Mouse (Mus musculus): ENCODE results near the gene Spem1. TPM values are rescaled to one million over a fixed set of nuclear protein-coding genes. Genes with fewer than 3 reads are reported as not detected.

The Spem1 gene
- polyA plus RNA-seq, 1 experiment from 2014 or later = not detected

DNA sequence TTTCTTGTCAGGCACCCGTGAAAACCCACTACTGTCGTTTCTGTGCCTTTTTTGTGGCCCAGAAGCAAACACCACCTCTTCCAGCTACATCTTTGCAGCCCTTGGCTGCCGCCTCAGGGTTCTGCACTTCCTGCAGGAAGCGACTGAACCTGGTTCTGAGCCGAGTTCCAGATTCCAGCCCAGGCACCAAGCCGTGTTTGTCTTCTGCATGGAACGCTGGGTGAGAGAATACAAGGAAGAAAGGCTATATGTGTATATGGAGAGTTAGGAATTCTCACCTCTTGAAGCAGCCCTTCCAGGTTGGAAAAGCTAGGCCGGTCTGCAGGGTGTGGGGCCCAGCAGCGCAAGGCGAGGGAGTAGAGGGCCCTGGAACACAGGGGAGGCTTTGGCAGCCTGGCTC is 32.7 kb upstream of the Spem1 start:
- H3K9me3 ChIP-seq (replicated peaks; ENCODE audit: control insufficient read depth, low read length) = no peaks in the 10 kb centered on the region
- H3K4me3 ChIP-seq (ENCODE audit: low read depth, low read length) = peak overlapping the region; percentile 6; the same call in 1 of the 2 replicates
- H3K27me3 ChIP-seq (ENCODE audit: control insufficient read depth, insufficient read depth, low read depth, low read length) = peaks cover 10% of the 10 kb centered on the region
- no peak for ATAC-seq (ENCODE audit: low read depth)
- peaks cover 60% of the 10 kb centered on the region for H3K4me1 ChIP-seq (ENCODE audit: control insufficient read depth, low read depth, low read length)
- peaks cover 20% of the 10 kb centered on the region for H3K36me3 ChIP-seq (ENCODE audit: control insufficient read depth, insufficient read depth)
- H3K27ac ChIP-seq (ENCODE audit: low read length) = peak overlapping the region; percentile 93
- H3K9ac ChIP-seq (ENCODE audit: low read depth, low read length) = peak overlapping the region; percentile 46
- WGBS (ENCODE audit: insufficient replicate concordance) = 57% methylated on average over 10 of the region's 10 CpGs
- peak overlapping the region; percentile 41 for H3K4me2 ChIP-seq (ENCODE audit: low read depth, low read length)

DNA sequence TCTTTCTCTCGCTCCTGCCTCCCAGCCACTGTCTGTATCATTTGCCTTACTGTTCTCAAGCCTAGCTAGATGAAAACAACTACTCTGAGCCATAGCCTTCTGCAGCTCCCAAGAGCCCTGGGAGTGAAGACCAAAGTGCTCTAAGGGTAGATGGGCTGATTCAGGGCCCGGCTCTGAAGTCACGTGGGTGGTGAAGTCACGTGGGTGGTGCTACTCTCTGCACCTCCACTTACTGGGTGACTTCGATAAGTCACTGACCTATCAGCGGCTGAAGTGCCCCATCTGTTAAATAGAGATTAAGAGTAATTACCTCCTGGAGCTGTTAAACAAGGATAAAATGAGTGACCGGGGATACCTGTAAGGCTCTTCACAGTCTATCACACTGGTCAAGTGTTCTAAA is 32.0 kb upstream of the Spem1 start:
- peaks cover 62% of the 10 kb centered on the region for H3K4me1 ChIP-seq (ENCODE audit: control insufficient read depth, low read depth, low read length)
- H3K4me2 ChIP-seq (ENCODE audit: low read depth, low read length) = peak overlapping the region; percentile 77
- peak; percentile 93 for ATAC-seq (ENCODE audit: low read depth)
- peaks cover 22% of the 10 kb centered on the region for H3K36me3 ChIP-seq (ENCODE audit: control insufficient read depth, insufficient read depth)
- H3K27me3 ChIP-seq (ENCODE audit: control insufficient read depth, insufficient read depth, low read depth, low read length) = peaks cover 9% of the 10 kb centered on the region
- H3K9ac ChIP-seq (ENCODE audit: low read depth, low read length) = peak overlapping the region; percentile 64
- WGBS (ENCODE audit: insufficient replicate concordance) = 21% methylated on average over 7 of the region's 7 CpGs
- no peaks in the 10 kb centered on the region for H3K9me3 ChIP-seq (replicated peaks; ENCODE audit: control insufficient read depth, low read length)
- peak overlapping the region; percentile 47 for H3K4me3 ChIP-seq (ENCODE audit: low read depth, low read length)
- H3K27ac ChIP-seq (ENCODE audit: low read length) = peak overlapping the region; percentile 93

DNA sequence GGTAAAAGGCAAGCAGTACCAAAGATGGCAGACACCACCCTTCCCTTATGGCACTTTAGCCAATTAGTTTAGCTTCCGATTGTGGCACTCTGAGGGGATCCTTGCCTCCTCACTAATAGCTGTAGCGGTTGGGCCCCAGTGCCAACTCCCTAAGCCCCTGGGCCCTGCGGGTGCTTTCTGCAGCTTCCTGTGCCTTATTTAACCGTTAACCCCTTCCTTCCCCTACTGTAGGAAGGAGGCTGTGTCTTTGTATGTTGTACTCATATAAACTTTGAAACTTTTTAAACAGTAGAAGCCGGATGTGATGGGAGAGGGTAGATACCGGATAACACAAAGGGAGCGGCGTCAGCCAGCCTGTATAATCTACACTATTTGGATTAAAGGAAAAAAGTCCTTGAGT is 28.8 kb upstream of the Spem1 start:
- Histone ChIP-seq H3K9me3 (replicated peaks; ENCODE audit: control insufficient read depth, low read length) (no peaks in the 10 kb centered on the region), H3K4me2 (ENCODE audit: low read depth, low read length) (0 out of 2 replicates have a peak overlapping the region, but pooled peaks have one; percentile 2), H3K4me3 (ENCODE audit: low read depth, low read length) (no peak overlapping the region), H3K9ac (ENCODE audit: low read depth, low read length) (no peak overlapping the region), H3K4me1 (ENCODE audit: control insufficient read depth, low read depth, low read length) (peaks cover 81% of the 10 kb centered on the region), H3K27ac (ENCODE audit: low read length) (peak overlapping the region; percentile 62), H3K27me3 (ENCODE audit: control insufficient read depth, insufficient read depth, low read depth, low read length) (no peaks in the 10 kb centered on the region), H3K36me3 (ENCODE audit: control insufficient read depth, insufficient read depth) (peaks cover 22% of the 10 kb centered on the region)
- WGBS (ENCODE audit: insufficient replicate concordance) = 37% methylated on average over 8 of the region's 8 CpGs
- no peak for ATAC-seq (ENCODE audit: low read depth)

DNA sequence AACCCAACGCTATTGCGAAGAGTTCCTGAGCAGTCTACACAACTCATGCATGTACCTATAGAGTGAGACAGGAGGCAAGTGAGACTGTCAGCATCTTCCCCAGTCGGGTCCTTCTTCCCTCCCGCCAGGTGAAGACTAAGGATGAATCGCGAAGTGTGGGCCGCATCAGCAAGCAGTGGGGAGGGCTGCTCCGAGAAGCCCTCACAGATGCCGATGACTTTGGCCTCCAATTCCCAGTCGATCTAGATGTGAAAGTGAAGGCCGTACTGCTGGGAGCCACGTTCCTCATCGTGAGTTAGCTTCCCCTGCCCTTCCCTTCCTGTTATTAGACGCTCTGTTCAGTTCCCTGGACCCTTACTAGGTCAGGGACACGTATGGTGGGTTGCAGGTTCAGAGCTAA is 27.9 kb upstream of the Spem1 start:
- WGBS (ENCODE audit: insufficient replicate concordance) = 82% methylated on average over 15 of the region's 15 CpGs
- no peak overlapping the region for H3K4me3 ChIP-seq (ENCODE audit: low read depth, low read length)
- peaks cover 79% of the 10 kb centered on the region for H3K4me1 ChIP-seq (ENCODE audit: control insufficient read depth, low read depth, low read length)
- no peaks in the 10 kb centered on the region for H3K27me3 ChIP-seq (ENCODE audit: control insufficient read depth, insufficient read depth, low read depth, low read length)
- peaks cover 22% of the 10 kb centered on the region for H3K36me3 ChIP-seq (ENCODE audit: control insufficient read depth, insufficient read depth)
- H3K4me2 ChIP-seq (ENCODE audit: low read depth, low read length) = no peak overlapping the region
- peak overlapping the region; percentile 62 for H3K27ac ChIP-seq (ENCODE audit: low read length)
- no peak for ATAC-seq (ENCODE audit: low read depth)
- H3K9me3 ChIP-seq (replicated peaks; ENCODE audit: control insufficient read depth, low read length) = no peaks in the 10 kb centered on the region
- H3K9ac ChIP-seq (ENCODE audit: low read depth, low read length) = no peak overlapping the region

DNA sequence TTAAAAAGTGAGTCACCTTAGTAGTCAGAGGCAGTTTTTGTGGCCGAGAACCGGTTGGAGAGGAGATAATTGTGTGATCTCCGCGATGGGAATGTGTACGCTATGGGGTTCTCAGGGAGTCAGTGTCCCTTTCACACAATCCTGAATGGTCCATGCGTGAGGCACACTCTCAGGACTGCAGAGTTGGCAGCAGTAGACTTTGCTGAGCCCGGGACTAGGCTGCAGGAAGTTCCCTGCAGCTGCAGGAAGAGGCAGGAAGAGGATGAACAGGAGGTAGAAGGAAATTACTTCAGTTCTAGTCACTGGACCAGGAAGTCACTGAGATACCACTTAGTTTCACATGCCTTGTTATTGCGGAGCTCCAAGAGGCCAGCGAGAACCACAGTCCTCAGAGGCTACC is 27.1 kb upstream of the Spem1 start:
- ATAC-seq (ENCODE audit: low read depth) = no peak
- Histone ChIP-seq H3K27ac (ENCODE audit: low read length) (peak overlapping the region; percentile 73), H3K36me3 (ENCODE audit: control insufficient read depth, insufficient read depth) (peaks cover 22% of the 10 kb centered on the region), H3K4me2 (ENCODE audit: low read depth, low read length) (no peak overlapping the region), H3K9me3 (replicated peaks; ENCODE audit: control insufficient read depth, low read length) (no peaks in the 10 kb centered on the region), H3K27me3 (ENCODE audit: control insufficient read depth, insufficient read depth, low read depth, low read length) (no peaks in the 10 kb centered on the region), H3K9ac (ENCODE audit: low read depth, low read length) (no peak overlapping the region), H3K4me3 (ENCODE audit: low read depth, low read length) (no peak overlapping the region), H3K4me1 (ENCODE audit: control insufficient read depth, low read depth, low read length) (peaks cover 74% of the 10 kb centered on the region)
- WGBS (ENCODE audit: insufficient replicate concordance) = 75% methylated on average over 9 of the region's 9 CpGs

- Histone ChIP-seq H3K27me3 (ENCODE audit: control insufficient read depth, insufficient read depth, low read depth, low read length) (no peaks in the 10 kb centered on the region), H3K4me2 (ENCODE audit: low read depth, low read length) (peak overlapping the region; percentile 88), H3K27ac (ENCODE audit: low read length) (peak overlapping the region; percentile 6; the same call in 1 of the 2 replicates), H3K4me1 (ENCODE audit: control insufficient read depth, low read depth, low read length) (peaks cover 67% of the 10 kb centered on the region), H3K9ac (ENCODE audit: low read depth, low read length) (no peak overlapping the region), H3K4me3 (ENCODE audit: low read depth, low read length) (no peak overlapping the region), H3K36me3 (ENCODE audit: control insufficient read depth, insufficient read depth) (peaks cover 22% of the 10 kb centered on the region), H3K9me3 (replicated peaks; ENCODE audit: control insufficient read depth, low read length) (no peaks in the 10 kb centered on the region)
- no peak for ATAC-seq (ENCODE audit: low read depth)
- 89% methylated on average over 6 of the region's 6 CpGs for WGBS (ENCODE audit: insufficient replicate concordance)
Observed at GRCm38 (mm10) chr11:69848021-69848420, 26.0 kb upstream of the Spem1 start.

DNA sequence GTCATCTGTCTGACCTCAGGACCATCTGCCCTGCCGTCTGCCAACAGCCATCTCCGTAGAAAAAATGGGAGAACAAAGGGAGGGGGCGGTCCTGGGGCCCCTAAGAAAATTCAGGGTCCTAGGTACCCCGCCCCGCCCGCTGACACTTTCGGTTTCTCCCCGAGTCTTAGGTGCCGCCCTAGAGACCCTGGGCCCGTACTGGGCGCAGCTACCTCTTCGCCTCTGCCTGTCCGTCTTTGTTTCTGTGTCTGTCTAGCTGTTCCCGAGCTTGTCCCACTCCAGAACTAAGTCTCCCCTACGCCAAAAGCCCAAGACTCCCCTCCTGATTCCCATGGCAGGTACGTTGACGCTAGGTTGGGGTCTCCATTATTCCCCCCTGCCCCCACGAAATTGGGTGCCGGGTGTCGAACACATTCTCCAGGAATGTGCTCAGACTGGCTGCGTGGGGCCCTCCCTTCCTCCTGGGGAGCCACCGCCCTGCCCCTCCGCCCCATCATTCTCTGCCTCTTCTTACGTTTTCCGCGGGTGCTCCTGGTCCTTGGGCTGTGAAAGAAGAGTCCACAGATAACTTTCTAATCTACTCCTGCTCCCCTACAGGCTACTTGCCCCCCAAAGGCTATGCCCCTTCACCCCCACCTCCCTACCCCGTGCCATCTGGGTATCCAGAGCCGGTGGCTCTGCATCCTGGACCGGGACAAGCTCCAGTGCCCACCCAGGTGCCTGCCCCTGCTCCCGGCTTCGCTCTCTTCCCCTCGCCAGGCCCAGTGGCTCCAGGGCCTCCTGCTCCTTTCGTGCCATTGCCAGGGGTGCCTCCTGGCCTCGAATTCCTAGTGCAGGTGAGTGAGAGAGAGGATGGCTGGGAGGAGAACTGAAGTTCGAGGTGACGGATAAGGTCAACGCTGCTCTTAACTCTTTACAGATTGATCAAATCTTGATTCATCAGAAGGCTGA is 25.0 kb upstream of the Spem1 start:
- peaks cover 57% of the 10 kb centered on the region for H3K4me1 ChIP-seq (ENCODE audit: control insufficient read depth, low read depth, low read length)
- peak overlapping the region; percentile 88 for H3K4me2 ChIP-seq (ENCODE audit: low read depth, low read length)
- WGBS (ENCODE audit: insufficient replicate concordance) = 11% methylated on average over 37 of the region's 37 CpGs

DNA sequence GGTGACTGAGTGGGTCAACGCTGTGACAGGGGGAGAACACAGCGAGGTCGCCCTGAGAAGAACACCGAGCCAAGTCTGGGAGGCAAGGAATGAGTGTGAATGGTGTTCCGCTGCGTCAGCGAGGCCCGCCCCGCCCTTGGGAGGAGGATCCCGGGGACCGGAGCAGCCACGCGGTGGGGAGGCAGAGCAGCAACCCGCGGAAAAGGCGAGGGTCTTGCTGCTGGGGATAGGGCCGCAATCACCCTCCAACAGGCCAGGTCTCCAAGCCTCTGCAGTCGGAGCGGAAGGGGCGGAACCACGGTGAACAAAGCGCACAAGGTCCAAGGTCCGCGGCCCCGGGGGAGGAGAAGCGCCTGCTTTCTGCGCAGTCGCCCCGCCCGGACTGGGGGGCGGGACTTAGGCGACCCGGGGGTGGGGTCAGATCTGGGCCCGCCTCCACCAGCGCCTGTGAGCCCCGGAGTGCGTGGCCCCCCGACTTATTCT is 24.3 kb upstream of the Spem1 start, which contains the start of gene Plscr3:
TSS of gene Plscr3 (plus strand) at position 179 of the 483 bp plus-strand sequence.
- Histone ChIP-seq H3K27me3 (ENCODE audit: control insufficient read depth, insufficient read depth, low read depth, low read length) (no peaks in the 10 kb centered on the region), H3K4me1 (ENCODE audit: control insufficient read depth, low read depth, low read length) (peaks cover 49% of the 10 kb centered on the region), H3K27ac (ENCODE audit: low read length) (peak within 1 kb of the TSS; percentile 95), H3K36me3 (ENCODE audit: control insufficient read depth, insufficient read depth) (peaks cover 16% of the 10 kb centered on the region), H3K9ac (ENCODE audit: low read depth, low read length) (peak within 1 kb of the TSS; percentile 86), H3K4me3 (ENCODE audit: low read depth, low read length) (peak within 1 kb of the TSS; percentile 77), H3K9me3 (replicated peaks; ENCODE audit: control insufficient read depth, low read length) (no peaks in the 10 kb centered on the region), H3K4me2 (ENCODE audit: low read depth, low read length) (peak within 1 kb of the TSS; percentile 88)
- WGBS (ENCODE audit: insufficient replicate concordance) = under 1% methylated on average over 38 of the region's 38 CpGs
- ATAC-seq (ENCODE audit: low read depth) = peak; percentile 90

More for the DNA sequence above, 25.0 kb upstream of the Spem1 start:
- Histone ChIP-seq H3K36me3 (ENCODE audit: control insufficient read depth, insufficient read depth) (peaks cover 22% of the 10 kb centered on the region), H3K9ac (ENCODE audit: low read depth, low read length) (peak overlapping the region; percentile 86), H3K4me3 (ENCODE audit: low read depth, low read length) (peak overlapping the region; percentile 77), H3K9me3 (replicated peaks; ENCODE audit: control insufficient read depth, low read length) (no peaks in the 10 kb centered on the region), H3K27me3 (ENCODE audit: control insufficient read depth, insufficient read depth, low read depth, low read length) (no peaks in the 10 kb centered on the region), H3K27ac (ENCODE audit: low read length) (peak overlapping the region; percentile 95)
- peak; percentile 53 for ATAC-seq (ENCODE audit: low read depth)

- H3K36me3 ChIP-seq (ENCODE audit: control insufficient read depth, insufficient read depth) = 0 out of 2 replicates have a peak, but pooled peaks cover 2% of the 10 kb centered on the region
- peak overlapping the region; percentile 91 for H3K27ac ChIP-seq (ENCODE audit: low read length)
- H3K9me3 ChIP-seq (replicated peaks; ENCODE audit: control insufficient read depth, low read length) = no peaks in the 10 kb centered on the region
- peaks cover 40% of the 10 kb centered on the region for H3K4me1 ChIP-seq (ENCODE audit: control insufficient read depth, low read depth, low read length)
- H3K4me2 ChIP-seq (ENCODE audit: low read depth, low read length) = peak overlapping the region; percentile 99
- no peak for ATAC-seq (ENCODE audit: low read depth)
- under 1% methylated on average over 7 of the region's 7 CpGs for WGBS (ENCODE audit: insufficient replicate concordance)
- peak overlapping the region; percentile 81 for H3K4me3 ChIP-seq (ENCODE audit: low read depth, low read length)
- H3K27me3 ChIP-seq (ENCODE audit: control insufficient read depth, insufficient read depth, low read depth, low read length) = peaks cover 41% of the 10 kb centered on the region
- H3K9ac ChIP-seq (ENCODE audit: low read depth, low read length) = peak overlapping the region; percentile 87
Observed at GRCm38 (mm10) chr11:69838714-69839104, 16.7 kb upstream of the Spem1 start.

All from liver, embryonic 16.5 days (tissue).